Mouse (Mus musculus) small intestine, adult 2 months (tissue): ENCODE data around the gene Ssh1.

ENCODE experiments used
- CTCF ChIP-seq: fragments of 200-500 bp; IDR thresholded peaks from 2 replicates; pipeline ENCODE4 v1.5.1; 2012; ENCODE audit warnings: low read depth, mild to moderate bottlenecking, control low read depth, inconsistent platforms, low read length, moderate library complexity, mixed read lengths; ENCODE audit not compliant: insufficient replicate concordance, insufficient read length; ENCODE audit errors: extremely low read depth
- POLR2A ChIP-seq: fragments of 200-500 bp; IDR thresholded peaks from 2 replicates; pipeline ENCODE4 v1.6.1; 2012; ENCODE audit warnings: low read depth, mild to moderate bottlenecking, control low read depth, inconsistent platforms, low read length, moderate library complexity

- TF ChIP-seq CTCF (no peak), POLR2A (no peak)
These were observed 34.7 kb downstream of the Ssh1 start for GRCm38 (mm10) chr5:113959039-113959438.
